Mouse (Mus musculus): ENCODE results near the gene 1190005I06Rik.

Gene 1190005I06Rik

DNA sequence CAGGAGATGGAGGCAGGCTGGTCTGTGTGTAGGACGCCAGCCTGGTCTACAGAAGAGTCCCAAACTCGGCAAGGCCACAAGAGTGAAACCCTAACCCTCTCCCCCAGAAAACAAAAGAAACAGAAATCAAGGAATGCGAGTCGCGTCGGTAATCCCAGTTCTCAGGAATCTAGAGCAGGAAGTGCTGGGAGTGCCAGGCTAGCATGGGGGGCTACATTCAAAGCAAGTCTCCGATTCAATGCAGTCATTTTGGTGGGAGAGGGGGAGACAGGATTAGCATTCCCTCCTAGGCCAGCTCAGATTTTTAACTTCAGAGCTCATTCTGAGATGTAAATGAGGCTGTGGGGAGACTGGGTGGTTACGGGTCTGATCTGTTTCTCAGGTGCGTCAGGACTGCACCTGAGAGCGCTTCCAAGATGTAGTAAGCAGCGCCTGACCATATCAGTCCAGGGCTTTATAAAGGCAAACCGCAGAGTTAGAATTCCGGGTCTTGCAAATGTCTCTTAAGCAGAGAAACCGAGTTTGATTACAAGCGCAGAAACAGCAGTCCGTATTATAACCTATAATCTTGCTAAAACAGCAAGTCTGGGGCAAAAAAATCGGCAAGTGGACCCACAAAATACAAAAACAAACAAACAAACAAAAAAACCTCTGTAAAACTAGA is 19.5 kb upstream of the 1190005I06Rik start:
- no peak for DNase-seq

DNA sequence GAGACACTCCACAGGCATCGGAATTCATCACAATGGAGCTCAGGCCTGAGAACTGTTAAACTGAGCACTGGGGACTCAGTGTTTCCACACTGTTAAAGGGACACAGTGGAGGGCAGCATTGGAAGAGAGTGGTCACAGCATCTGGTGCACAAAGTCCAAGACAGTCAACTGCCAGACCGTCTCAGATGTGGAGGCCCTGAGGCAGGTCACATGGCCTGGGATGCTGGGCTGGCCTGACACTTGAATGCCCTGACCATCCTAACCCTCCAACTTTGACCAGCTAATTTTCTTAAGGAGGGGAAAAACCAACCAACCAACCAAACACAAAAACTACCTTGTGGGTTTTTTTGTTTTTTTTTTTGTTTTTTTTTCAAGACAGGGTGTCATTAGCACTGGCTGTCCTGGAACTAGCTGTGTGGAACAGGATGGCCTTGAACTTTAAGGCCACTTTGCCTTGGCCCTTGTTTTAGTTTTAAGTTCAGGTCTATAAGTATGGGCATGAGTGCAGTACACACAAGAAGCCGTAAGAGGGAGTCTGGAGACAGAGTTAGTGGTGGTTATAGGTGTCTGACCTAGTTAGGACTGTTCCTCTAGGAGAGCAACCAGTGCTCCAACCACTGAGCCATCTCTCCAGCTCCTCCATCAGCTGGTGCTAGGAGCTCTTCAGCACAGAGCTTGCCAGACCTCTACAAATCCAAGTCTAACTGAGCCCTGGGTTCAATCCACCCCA is 18.5 kb upstream of the 1190005I06Rik start:
- no peak for DNase-seq

DNA sequence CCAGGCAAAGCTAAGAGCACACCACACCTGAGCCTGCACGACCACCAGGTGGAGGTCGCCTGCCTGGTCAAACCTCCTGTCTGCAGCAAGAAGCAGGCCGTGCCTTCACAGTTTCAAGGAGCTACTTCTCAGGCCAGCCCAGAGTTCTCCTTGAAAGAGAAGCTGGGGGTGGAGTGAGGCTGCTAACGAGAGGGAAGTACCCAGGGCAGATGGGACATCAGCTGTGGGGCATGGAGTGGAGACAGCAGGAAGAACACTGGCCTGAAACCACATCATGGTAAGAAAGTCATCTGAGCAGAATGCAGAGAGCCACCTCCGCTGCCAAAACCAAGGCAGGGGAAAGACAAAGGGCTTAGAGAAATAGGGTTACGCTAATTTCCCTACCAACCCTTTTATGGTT is 17.1 kb upstream of the 1190005I06Rik start:
- DNase-seq: no peak

DNA sequence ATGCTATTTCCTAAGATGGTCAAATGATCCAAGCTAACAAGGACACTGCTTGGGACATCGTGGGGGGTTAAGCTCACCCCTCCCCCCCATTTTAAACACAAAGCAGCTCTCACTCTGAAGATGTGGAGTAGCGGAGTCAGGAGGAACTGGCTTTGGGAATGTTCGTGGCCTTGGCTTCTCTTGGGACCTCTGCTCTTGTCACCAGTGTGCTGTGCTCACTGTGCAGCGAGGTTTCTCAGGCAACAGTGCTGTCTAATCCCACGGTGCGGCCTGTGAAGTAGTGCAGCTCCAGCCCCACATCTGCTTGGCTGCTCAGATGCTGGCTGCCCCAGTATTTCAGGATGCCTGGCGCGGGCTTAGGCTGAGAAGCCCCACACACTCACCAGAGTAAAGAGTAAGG is 10.0 kb upstream of the 1190005I06Rik start:
- no peak for DNase-seq

DNA sequence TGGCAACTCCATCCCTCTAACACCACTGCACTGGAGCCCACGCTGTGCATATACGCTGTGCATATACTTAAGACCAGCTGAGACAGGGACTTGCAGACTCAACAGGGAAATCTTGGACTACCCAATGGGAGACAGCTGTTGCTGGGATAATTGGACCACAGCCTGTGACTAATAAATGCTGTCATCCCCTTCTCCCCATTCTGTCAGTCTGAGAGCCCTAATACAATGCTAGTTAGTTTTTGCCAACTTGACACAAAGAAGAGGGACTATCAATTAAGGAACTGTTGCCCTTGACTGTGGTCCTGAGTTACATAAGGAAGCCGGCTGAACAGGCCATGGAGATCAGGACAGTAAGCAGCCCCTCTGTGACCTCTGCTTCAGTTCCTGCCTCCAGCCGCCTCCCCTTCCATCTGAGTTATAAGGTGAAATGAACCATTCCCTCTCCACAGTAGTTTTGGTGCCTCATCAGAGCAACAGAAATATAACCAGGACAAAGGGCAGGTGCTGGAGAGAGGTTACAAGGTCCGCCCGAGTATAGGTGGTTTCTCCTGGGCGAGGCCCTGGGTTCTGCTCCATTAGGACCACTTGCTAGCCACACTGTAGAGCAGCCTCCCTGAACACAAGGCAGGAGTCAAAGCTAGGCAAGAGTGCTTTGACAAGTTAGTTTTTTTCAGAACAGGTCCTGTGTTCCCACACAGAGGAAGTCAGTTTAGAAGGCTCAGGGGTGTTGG is 9.1 kb upstream of the 1190005I06Rik start:
- no peak for DNase-seq

DNA sequence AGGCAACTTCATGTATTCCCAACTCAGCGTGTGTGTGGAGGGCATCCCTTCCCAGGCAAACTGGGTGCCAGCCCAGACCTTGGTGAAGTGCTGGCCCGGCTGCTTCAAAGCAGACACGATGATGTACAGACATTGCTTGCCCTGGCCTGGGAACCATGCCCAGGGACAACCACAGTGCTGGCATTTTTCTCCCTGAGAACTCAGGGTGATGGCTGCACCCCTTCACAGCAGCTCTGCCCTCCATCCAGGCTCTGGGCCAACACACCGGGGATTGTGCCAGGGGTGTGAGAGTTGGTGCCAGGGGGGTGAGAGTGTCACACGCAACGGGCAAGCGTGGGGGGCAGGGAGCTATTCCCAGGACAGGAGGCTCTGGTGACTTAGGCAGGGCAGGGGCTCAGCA is 2.8 kb downstream of the 1190005I06Rik start:
- DNase-seq: peak; percentile 24 to 52

DNA sequence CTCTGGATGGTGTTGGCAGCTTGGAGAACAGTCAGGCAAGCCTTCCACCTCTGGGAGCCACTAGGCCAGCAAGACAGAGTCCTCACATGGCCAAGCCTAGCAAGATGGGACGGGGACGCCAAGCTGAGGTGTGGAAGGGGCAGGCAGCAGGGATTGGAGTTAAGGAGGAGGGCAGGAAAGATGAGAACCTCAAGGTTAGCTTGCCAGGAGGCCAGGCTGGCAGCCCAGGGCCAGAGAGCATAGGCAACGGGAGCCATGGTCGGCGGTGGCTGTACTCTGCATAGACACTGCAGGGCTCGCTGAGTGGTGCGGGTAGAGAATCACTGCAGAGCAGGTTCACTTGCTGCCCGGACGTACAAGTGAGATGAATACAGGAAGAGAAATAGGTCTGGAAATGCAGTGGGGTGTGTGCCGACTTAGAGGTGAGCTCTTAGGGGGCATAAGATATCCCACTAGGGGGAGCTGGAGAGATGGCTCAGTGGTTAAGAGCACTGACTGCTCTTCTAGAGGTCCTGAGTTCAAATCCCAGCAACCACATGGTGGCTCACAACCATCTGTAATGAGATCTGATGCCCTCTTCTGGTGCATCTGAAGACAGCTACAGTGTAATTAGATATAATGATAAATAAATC is 5.3 kb downstream of the 1190005I06Rik start:
- no peak for DNase-seq

DNA sequence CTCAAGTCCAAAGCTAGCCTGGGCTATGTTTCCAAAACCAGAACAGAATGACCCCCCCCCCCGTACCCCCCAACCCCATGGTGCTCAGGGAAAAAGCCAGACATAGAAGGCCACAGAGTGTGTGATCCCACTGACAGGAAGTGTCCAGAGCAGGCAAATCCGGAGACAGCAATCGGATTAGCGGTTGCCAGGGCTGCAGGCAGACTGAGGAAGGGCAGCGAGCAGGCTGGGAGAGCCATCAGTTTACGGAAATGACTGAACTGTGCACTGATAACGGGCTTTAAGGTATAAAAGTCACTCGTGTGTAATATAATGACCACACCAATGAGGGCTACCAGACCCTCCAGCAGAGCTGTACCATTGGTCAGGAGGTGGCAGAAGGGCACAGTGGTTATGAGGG is 6.2 kb downstream of the 1190005I06Rik start:
- no peak for DNase-seq

DNA sequence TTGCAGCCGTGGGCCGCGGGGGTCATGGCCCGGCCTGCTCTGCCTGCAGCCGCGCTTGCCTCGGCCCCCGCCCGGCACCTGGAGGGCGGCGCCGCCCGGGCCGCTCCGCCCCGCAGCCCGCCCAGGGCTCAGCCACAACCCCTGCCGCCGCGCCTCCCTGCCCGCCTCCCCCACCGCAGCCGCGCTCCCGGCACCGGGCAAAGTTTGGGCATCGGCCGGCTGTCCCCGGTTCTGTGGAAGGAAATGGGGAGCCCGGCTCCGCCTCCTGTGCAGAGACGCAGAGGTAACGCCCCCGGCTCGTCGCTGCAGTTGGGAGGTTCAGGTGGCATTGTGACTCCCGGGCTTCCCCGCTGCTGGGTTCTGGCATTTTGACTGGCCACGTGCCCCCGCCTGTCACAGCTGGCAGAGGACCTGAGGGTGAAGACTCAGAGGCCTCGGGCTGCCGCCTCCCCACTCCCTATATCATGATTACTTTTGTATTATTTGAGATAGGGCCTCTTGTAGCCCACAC is 13.0 kb downstream of the 1190005I06Rik start:
- DNase-seq: peak; percentile 69 to 77

DNA sequence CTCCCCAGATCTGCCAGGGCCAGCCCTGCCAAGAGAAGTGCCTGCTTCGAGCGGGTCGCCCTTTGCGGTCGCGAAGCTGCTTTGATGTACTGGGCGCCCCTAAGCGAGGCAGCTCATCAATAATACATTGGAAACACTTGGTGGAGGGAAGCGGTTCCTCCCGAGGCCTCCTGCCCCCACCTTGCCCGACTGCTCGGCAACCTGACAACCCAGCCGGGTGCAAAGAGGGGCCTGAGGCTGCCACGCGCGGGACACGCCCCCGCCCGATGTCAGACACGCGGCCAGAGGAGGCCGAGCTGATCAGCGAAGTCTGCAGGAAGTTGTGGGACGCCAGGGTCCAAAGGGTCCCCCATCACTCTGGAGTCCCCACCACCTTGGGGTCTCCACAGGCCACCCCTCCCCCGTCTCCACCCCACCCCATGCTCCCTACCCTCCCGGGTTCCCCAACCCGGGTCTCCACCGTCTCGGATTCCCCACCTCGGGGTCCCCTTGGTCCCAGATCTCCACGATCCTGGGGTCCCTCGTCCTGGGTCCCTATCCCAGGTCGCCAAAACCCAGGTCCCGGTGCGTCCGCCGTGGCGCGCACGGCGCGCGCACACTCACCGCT is 13.7 kb downstream of the 1190005I06Rik start:
- peak in 1 of 2 experiments; percentile 15 for DNase-seq

DNA sequence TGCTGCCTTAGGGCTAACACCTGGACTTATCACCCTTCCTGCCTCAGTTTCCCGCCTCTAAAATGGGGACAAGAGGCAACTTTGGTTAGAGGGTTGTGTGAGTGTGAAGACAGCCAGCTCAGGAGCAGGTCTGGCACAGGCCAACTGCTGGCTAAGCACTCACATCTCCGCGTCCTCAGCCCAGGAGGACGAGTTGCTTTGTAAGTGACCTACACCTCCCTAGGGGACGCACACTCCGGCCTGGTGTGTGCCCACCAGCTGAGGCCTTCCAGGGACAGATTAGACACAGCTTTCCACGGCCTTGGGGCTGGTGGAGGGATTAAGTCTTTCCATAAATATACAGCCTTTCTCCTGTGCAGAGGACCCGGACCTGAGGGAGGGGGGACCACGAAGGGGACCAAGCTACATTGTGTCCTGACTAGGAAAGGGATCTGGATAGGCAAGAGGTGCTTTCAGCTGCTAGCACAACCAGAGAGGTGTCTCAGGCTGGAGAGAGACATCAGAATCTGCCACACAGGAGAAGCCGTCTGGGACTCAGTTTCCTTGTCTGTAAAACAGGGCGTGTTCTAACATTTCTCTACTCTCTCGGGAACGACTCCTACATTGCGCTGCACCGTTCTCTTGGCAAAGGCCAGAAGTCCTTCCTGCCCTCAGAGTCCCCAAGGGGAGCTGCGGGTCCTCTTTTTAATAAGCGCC is 14.3 kb downstream of the 1190005I06Rik start:
- no peak for DNase-seq

DNA sequence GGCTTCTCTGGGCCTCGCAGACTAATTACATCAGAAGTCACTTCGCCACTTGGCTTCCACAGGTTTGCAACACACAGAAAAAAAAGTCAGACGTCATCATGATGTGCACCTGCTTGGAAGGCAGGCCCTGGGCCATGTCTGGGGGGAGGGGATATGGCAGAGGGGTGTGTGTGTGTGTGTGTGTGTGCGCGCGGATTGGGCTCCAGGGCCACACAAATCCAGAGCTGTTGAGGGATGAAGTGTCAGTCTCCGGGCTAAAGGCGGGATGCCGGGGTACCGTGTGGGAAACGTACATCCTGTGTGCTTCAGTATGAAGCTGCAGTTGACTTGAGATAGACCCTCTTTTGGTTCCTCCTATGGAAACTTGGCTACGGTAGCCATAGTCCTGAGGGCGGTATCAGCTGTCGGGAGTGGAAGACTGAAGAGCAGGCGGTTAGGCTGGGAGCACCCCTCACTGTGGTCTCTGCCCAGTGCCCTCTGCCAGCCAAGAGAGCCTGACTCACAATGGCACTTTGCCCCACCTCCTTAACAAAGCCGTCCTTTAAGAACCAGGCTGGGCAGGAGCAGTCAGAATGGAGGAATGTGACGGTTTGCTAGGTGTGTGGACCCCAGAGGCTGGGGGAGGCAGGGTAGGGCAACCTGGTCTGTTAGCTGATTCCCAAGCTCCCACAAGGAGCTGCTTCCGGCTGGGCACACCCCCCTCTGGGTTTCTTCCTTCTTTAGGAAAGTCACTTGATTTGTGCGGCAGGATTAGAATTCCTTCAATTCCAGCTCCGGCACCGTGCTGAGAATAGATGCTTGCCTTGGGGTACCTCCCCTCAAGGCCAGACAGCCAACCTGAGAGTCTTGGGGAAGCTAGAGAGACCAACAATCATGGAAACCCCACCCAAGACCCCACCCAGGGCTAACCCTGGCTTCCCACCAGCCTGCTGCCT is 15.7 kb downstream of the 1190005I06Rik start:
- no peak for DNase-seq

DNA sequence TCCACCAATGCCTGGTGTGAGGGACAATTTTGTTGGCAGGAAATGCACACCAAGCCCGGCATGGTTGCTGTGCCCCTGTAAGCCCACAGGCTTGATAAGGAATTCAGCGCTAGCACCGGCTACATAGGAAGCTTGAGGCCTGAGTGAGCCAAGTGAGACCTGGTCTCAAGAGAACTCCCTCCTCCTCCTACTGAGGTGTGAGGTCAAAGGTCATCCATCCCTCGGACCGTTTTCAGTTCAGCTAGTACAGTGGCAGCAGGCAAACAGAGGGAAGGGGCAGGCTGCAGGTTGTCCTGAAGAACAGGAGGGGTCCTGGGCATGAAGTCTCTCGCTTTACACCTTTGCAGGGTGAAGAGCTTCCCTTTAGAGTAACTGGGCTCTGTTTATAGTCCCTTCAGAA is 16.6 kb downstream of the 1190005I06Rik start:
- no peak for DNase-seq

DNA sequence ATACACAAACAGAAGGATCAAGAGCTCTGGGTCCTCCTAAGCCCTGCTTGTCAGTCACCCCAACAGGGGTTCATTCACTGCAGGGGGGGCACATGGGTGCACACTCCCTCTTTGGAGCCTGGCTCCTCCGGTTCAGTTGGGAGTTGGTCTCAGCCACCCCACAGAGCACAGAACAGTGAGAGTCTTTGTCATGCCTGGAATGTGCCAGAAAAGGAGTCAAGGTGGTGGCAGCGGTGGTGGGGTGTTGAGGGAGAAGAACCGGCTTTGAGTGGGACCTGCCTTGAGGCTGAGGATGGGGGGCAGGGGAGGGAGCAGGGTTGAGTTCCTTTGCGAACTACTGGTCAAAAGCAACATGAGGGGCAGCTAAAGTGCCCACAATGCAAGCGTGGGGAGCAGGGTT is 17.4 kb downstream of the 1190005I06Rik start:
- DNase-seq: no peak

DNA sequence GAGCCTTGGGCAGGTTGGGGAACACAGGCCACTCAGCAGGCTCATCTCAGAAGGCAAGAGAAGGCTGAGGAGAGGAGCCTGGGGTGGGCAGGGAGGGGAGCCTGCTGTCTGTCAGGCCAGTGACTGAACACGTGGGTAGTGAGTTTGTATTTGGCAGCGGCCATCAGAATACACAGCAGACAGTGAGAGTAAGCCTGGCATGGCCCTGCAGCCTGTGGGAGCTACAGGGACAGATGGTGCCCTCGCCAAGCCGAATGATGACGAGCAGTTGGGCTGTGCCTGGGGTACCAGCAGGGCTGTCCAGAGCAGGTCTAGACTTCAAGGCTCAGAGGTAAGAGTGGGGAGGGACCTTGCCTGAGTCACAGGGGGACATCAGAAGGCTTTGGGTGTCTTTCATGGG is 20.1 kb downstream of the 1190005I06Rik start:
- DNase-seq: no peak

DNA sequence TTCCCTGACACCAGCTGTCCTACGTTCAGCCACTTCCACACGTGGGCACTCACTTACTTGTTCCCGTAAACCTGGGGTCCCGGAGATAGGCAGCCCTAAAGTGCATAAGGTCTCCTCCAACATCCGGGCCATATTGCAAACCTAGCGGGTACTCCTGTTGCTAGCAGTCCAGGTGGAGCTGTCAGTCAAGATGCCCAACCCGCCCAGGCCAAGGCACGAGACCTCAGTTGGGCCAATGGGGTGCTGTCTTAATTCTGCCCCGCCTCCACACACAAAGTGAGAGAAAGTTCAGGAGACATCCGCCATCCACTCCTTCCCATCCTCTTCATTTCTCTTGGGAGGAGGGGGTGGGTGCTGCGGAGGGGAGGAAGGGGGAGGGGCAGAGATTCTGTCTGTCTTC is 21.0 kb downstream of the 1190005I06Rik start:
- no peak for DNase-seq

DNA sequence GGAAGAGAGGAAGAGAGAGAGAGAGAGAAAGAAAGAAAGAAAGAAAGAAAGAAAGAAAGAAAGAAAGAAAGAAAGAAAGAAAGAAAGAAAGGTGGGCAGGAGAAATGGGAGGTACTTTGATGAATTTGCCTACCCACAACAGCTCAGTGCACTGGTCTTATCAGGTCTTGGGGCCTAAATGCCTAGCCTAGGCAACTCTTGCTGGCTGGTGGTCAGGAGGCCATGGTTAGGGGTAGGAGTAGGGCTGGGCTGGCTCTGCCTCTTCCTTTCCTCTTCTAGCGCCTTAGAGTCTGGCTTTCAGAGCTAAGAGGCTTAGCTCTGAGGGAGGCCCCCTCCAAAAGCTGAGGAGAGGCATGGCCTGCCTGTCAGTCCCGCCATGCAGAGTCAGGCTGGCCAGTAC is 23.8 kb downstream of the 1190005I06Rik start:
- DNase-seq: no peak

DNA sequence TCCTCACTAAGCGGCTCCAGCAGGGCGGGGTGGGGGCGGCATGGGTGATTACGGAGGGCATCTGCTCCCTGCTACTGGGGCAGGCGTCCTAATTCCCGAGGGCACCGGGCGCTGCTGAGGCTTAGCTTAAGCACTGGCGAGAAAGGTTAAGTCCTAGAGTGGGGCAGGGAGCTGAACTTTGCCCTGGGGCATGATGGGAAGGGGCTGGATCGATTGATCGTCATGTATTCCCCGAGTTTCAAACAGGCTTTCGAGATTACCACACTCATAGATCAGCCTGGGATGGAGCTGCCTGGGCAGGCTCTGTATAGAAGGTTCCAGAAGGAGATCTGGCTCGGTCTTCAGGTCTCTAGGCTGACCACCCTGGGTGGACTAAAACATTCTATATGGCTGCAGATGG is 25.3 kb downstream of the 1190005I06Rik start:
- DNase-seq: no peak

DNA sequence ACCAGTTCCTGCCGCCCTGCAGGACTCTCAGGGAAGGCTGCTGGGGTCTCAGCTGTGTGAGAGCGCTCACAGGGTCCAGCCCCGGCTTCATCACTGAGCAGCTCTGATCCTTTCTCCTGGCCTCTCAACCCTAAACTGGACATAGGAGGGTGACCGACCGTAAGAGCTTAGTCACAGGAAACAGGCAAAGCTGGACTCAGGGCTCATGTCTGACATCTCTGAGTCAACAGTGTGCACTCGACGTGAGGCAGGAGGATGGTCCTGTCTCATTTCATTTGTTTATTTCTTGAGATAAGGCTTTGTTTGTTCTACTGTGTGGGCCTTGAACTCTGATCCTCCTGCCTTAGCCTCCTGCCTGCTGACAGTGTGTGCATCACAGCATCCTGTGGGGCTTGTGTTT is 27.0 kb downstream of the 1190005I06Rik start:
- DNase-seq: no peak

DNA sequence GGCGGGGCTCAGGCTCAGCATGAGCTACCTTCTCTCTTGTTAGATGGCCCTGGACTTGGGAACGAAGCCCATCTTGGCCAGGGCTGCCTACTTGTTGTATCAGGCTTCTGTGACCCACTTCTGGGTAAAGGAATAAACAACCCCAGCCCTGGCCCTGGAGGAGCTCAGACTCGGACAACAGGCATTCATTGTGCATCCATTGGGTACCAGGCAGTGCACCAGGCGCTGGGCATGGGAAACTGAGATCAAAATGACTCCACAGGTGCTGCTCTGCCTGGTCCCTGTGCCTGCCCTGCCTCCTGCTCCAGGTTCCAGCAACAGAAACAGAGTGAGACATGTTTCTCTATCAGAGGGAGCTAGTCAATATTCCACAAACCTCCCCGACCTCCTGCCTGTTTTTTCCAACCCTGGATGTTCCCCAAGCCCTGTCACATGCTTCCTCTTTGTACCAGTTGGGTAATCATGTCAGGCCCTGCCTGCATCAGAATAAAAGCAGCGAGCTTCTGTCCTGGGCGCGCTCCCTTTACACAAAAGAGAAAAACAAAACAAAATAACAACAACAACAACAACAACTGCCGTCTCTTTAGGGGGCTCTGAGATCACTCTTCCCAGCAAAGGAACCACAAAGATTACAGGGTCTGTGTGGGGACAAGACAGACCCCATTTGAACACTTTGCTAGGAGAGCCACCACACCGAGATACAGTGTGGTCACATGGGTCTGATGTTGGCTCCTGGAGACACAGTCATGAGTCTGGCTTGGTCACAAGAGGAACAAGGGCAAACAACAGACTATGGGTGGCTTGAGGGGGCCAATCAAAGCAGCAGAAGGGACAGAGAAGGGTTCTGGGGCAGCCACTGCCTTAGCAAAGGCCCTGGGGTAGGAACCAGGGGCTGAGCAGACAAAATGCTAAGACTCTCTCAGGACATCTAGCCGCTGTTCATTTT is 27.9 kb downstream of the 1190005I06Rik start:
- DNase-seq: peak; percentile 42 to 50
